Mouse (Mus musculus): Measurements from ENCODE around the gene Cdh4. TPM values are rescaled to one million over a fixed set of nuclear protein-coding genes. Genes with fewer than 3 reads are reported as not detected.

Cdh4 gene
- total RNA-seq, 2 experiments from 2014 or later: 12.5 to 16.1 TPM

GRCm38 (mm10) chr2:179774440-179775110 lies 332.3 kb downstream of the Cdh4 start:
- DNase-seq (ENCODE audit: low spot score in 2 of 2): no peak

GRCm38 (mm10) chr2:179775999-179776705 lies 333.9 kb downstream of the Cdh4 start:
- DNase-seq (ENCODE audit: low spot score in 2 of 2): no peak

GRCm38 (mm10) chr2:179779266-179779665 lies 337.0 kb downstream of the Cdh4 start:
- DNase-seq (ENCODE audit: low spot score in 2 of 2): no peak

GRCm38 (mm10) chr2:179780961-179781360 lies 338.7 kb downstream of the Cdh4 start:
- DNase-seq (ENCODE audit: low spot score in 2 of 2): no peak

GRCm38 (mm10) chr2:179787256-179787655 lies 345.0 kb downstream of the Cdh4 start:
- DNase-seq (ENCODE audit: low spot score in 2 of 2): no peak

GRCm38 (mm10) chr2:179787797-179788196 lies 345.6 kb downstream of the Cdh4 start:
- no peak for DNase-seq (ENCODE audit: low spot score in 2 of 2)

- no peak for DNase-seq (ENCODE audit: low spot score in 2 of 2)
Observed at GRCm38 (mm10) chr2:179790684-179791083, 348.5 kb downstream of the Cdh4 start.

- DNase-seq (ENCODE audit: low spot score in 2 of 2): no peak
Observed at GRCm38 (mm10) chr2:179792426-179793133, 350.3 kb downstream of the Cdh4 start.

GRCm38 (mm10) chr2:179794354-179794753 lies 352.1 kb downstream of the Cdh4 start:
- no peak for DNase-seq (ENCODE audit: low spot score in 2 of 2)

- peak; percentile 46 to 75 for DNase-seq (ENCODE audit: low spot score in 2 of 2)
Observed at GRCm38 (mm10) chr2:179795452-179795851, 353.2 kb downstream of the Cdh4 start.

GRCm38 (mm10) chr2:179799906-179800532 lies 357.8 kb downstream of the Cdh4 start:
- DNase-seq (ENCODE audit: low spot score in 2 of 2): peak; percentile 69 to 81

GRCm38 (mm10) chr2:179801042-179801441 lies 358.8 kb downstream of the Cdh4 start:
- no peak for DNase-seq (ENCODE audit: low spot score in 2 of 2)

GRCm38 (mm10) chr2:179802411-179802810 lies 360.2 kb downstream of the Cdh4 start:
- DNase-seq (ENCODE audit: low spot score in 2 of 2): no peak

- DNase-seq (ENCODE audit: low spot score in 2 of 2): no peak
Observed at GRCm38 (mm10) chr2:179811086-179811485, 368.9 kb downstream of the Cdh4 start.

GRCm38 (mm10) chr2:179813035-179813827 lies 371.0 kb downstream of the Cdh4 start:
- peak in 1 of 2 experiments; percentile 36 for DNase-seq (ENCODE audit: low spot score in 2 of 2)

- DNase-seq (ENCODE audit: low spot score in 2 of 2): peak; percentile 44 to 48
Observed at GRCm38 (mm10) chr2:179824776-179825326, 382.6 kb downstream of the Cdh4 start.

GRCm38 (mm10) chr2:179828968-179829367 lies 386.7 kb downstream of the Cdh4 start:
- DNase-seq (ENCODE audit: low spot score in 2 of 2): no peak

GRCm38 (mm10) chr2:179829972-179830371 lies 387.7 kb downstream of the Cdh4 start:
- DNase-seq (ENCODE audit: low spot score in 2 of 2): no peak

GRCm38 (mm10) chr2:179834892-179835291 lies 392.7 kb downstream of the Cdh4 start:
- DNase-seq (ENCODE audit: low spot score in 2 of 2): no peak

GRCm38 (mm10) chr2:179835570-179835969 lies 393.3 kb downstream of the Cdh4 start:
- DNase-seq (ENCODE audit: low spot score in 2 of 2): no peak

Data from layer of hippocampus, postnatal 14 days (tissue).